Mouse (Mus musculus) thymus, postnatal 4 days (tissue): ENCODE results near the gene Psmc2.

Experiments
- DNase-seq: peaks from one replicate; pipeline ENCODE4 v3.0.0; 2021

Psmc2 gene

DNA sequence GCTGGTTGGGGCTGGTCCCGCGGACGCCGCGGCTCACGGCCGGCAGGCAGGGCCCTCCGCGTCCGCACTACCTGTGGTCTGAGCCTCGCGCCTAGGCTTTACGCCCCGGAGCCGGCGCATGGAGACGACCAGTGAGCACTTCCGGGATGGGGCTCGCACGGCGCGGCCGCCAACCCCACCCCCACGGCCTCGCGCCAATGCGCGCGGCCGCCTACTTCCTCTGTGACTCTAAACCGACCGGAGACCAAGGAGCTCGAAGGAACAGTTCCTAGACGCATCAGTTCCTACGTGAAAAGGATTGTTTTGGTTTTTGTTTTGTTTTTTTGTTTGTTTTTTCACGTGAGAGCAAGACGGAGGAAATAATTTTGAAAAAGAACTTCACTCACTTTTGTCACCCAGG lies at the start of gene Psmc2, which contains the start of gene Dnajc2:
Gene Psmc2, plus strand, starts transcription at position 231 of the 400 bp plus-strand sequence.
Gene Dnajc2, minus strand, starts transcription at position 199 of the 400 bp plus-strand sequence.
- DNase-seq = peak; percentile 90

DNA sequence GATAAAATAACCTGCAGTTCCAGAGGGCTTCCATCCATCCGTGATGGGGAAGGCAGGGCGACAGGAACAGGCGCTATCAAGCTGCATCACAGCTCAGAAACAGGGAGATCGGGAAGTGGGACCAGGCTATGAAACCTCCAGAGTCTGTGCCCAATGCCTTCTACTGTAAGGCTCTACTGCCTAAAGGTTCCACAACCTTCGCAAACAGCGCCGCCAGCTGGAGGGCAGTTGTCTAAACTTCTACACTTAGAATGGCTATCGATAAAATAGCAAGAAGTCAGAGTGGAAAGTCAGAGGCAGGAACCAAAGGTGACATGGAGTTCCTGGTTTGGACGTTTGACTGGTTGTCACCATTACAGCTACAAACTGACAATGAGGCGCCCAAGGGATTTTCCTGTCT lies 49.5 kb upstream of the Psmc2 start:
- DNase-seq = peak; percentile 94

DNA sequence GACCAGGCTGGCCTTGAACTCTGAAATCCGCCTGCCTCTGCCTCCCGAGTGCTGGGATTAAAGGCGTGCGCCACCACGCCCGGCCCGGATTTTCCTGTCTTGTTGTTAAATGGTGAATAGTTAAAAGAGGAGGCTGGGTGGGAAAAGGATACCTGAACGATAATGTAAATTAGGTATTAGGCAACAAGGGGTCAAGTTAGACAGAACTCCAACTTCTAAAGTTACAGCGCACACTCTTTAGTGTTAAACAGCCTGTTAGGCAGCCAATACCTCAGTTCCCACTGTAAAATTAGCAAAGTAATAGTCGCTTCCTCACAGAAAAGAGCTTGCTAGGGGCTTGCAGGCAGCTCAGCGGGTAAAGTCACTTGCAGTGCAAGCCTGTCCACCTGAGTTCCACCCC lies 49.0 kb upstream of the Psmc2 start:
- DNase-seq = no peak

DNA sequence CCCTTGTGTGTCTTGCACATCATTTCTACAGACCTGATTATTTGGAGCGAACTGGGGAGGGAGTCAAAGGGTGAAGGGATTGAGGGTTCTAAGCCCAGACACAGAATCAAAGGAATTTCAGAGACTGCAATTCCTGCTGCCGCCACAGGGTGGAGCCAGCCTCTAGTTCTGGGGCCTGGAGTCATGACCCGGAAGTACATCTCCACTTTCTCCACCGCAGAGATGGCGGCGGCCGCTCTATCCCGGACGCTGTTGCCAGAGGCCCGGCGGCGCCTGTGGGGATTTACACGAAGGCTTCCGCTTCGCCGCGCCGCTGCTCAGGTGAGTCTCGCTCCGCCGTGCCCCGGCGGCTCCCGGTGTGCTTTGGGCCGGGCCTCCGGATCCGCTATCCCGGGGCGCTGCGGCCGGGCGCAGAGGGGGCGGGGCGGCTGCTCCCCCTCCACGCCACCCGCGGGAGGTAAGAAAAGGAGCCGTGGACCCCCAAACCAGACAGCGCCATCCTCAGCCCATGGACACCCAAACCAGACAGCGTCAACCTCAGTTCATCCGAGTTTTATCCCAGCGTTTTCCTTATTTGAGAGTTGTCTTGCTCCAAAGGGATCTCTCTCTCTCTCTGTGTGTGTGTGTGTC lies 48.0 kb upstream of the Psmc2 start, which contains the start of gene Pmpcb:
Gene Pmpcb, plus strand, starts transcription at position 186 of the 630 bp plus-strand sequence.
- peak; percentile 91 for DNase-seq

DNA sequence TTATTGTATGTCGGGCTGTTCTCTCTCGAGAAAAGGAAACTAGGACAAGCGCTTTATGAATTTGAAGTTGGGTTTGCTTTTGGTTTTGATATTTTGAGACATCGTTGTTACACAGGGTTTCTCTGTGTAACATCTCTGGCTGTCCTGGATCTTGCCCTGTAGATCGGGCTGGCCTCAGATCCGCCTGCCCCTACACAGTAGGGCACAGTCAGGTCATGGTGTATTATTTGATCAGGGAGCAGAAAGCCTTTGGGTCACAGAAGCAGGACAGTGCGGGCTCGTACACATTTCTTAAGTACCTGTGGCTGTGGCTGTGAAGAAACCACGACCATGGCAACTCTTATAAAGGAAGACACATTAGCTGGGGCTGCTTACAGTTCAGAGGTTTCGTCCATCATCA lies 47.5 kb upstream of the Psmc2 start:
- no peak for DNase-seq

DNA sequence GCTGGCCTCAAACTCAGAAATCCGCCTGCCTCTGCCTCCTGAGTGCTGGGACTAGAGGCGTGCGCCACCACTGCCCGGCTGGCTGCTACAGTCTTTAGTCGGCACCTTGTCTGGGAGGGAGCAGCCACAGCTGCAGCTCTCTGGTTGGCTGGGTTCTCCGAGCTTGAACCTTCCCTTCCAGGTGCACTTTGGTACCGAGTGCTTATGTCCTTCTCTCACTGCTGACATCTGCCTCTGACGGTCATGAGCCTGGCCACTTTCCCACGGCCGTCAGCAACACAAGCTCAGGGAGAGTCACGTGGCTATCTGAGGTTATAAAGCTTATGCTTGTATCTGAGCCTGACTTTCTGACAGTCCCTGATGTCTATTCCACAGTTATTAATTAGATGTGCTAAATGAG lies 46.0 kb upstream of the Psmc2 start:
- no peak for DNase-seq

DNA sequence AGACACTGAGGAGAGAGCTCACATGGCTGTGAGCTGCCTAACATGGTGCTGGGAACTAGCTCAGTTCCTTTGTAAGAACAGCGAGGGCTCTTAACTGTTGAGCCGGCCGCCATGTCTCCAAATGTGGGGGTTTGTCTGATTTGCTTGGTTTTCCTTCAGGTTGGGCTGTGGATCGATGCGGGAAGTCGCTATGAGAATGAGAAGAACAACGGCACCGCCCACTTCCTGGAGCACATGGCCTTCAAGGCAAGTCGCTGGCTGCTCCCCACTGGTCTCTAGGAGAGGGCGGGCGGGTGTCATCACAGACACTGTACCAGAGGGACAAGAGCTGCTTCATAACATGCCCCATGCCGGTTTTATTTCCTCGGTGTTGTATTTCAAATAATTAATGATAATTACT lies 45.2 kb upstream of the Psmc2 start:
- DNase-seq = no peak

DNA sequence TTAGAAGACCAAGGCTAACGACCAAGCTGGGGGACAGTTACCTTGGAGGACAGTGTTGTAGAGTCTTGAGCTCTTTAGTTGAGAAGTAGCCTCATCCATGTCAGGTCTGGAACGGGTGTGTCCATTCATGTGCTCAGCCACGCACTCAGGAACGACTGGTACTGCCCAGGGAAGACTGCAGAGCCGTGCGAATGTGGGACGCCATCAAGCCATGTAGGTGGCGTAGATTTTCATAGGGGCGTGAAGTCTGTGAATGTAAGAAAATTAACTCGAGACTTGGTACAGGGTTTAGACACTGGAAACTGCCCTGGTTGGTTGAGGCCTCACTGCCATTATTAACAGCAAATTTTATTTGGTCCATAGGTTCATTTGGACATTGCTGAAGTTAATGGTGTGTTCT lies 41.5 kb upstream of the Psmc2 start:
- DNase-seq = no peak

DNA sequence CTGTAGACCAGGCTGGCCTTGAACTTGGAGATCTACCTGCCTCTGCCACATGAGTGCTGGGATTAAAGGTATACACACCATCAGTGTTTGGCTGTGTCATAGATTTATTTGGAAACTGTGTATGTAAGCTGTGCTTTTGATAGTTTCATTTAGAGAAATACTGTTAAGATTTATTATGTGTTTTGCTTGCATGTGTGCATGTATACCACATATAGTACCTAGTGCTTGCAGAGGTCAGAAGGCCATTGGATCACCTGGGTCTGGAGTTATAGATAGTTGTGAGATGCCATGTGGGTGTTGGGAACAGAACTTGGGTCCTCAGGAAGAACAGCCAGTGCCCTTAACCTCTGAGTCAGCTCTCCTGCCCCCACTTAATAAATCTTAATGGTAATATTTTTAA lies 40.4 kb upstream of the Psmc2 start:
- no peak for DNase-seq

DNA sequence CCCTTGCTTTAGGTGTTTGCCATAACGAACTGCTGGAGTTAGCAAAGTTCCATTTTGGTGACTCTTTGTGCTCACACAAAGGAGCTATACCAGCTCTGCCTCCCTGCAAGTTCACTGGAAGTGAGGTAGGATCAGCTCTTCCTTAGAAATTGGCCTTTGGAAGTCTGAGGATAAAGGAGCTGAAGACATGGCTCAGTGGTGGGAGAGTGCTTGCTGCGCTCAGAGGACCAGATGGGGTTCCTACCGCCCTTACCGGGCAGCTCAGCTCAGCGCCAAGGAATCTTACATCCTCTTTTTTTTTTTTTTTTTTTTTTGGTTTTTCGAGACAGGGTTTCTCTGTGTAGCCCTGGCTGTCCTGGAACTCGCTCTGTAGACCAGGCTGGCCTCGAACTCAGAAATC lies 39.1 kb upstream of the Psmc2 start:
- DNase-seq = no peak

DNA sequence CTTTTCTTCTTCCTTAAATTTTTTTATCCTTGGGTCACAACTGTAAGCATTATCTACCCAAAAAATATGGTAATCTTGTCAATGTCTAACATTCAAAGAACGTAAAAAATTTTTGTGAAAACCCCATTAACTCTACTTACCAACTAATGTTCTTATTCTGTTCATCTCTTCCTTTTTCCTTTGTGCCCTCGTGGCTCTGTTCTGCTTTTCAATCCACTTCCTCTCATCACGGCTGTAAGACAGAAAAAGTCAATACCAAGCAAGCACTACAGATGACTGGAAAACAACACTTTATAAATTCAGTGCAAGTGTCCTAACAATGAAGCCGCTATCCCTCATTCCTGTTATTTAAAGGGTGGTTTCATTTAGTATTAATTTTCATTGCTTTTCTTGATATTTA lies 16.6 kb upstream of the Psmc2 start:
- no peak for DNase-seq

DNA sequence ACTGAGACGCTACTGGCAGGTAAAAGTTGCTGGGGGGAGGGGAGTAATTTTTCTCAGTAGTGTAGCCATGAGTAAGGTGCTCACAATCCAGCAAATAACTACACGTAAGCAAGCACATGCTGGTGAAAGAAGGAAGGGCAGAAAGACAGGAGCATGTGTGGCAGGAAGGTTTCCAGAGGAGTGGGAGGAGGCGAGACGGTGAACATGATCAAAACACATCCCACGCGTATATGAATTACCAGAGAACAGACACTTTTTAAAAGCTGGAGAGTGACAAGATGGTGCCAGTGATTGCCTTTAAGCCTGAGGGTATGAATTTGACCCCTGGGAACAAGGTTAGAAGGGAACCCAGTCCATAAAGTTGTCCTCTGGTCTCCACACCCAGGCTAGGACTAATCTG lies 15.2 kb upstream of the Psmc2 start:
- DNase-seq = no peak

DNA sequence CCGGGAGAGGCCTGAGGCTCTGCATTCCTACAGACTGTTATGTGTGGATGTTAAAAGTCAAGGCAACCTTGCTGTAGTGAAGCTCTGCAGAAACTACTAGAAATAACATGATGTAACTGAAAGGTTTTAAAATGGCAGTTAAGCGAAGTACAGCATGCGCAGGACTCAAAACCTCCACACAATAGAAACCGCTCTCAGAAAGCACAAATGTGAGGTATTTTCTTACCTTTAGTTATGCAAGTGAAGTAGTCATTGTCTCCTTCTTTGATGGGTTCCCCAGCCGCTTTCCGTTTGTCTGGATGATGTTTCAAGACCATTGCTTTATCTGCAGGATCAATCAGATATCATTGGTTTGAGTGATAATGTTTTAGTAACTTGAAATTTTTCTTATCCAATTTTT lies 8.6 kb upstream of the Psmc2 start:
- no peak for DNase-seq

DNA sequence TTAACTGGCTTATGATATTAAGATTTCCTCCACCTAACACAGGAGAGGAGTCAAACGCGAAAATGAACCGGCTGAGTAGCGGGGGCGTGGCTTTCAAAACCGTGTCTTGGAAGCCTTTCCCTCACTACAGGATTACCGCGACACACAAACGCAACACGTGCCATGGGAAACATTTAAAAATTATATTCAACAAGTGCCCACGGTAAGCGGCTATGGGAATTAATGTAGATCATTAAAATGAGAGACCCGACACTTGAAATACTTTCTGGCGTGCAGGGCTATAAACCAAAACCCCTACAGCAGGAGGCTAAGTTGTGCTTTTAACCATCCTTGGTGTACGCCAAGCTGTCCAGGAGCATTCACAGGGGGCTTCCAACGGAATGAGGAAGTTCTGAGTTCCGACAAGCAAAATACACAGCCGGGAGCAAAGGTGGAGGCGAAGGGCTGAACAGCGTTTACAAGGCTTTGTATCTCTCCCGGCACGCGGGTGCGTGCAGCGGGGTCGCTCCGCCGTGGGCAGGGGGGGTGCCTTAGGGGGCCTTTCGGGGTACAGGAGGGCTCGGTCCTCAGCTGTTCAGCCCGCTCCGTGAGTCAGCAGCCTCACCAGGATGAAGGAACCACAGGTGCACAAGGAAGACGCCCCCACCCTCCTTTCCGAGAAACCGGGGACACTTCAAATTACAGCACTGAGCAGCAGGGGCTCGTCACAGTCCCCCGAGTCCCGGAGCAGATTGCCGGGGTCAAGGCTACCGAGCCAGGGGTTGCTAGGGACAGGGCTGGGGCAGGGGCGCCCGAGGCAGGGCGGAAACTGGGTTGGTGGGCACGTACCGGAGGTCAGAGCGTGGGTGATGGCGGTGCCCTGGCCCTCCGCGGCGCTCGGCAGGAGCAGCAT lies 676 bp upstream of the Psmc2 start:
- peak; percentile 70 for DNase-seq

DNA sequence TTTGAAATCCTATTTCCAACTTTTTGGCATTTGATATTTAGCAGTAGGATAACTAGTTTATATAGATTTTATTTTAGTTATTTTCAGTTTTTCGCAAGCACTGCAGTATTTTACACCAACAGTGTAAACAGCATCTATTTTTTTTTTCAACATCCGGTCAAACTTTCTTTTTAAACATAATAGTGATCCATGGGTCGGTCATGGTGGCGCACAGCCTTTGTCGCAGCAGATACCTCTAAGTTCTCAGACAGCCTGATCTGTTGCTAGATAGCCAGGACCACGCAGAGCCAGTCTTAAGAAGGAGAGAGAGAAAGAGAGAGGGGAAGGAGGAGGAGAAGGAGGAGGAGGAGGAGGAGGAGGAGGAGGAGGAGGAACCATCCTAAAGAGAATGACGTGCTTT lies 693 bp downstream of the Psmc2 start:
- DNase-seq = peak; percentile 12

DNA sequence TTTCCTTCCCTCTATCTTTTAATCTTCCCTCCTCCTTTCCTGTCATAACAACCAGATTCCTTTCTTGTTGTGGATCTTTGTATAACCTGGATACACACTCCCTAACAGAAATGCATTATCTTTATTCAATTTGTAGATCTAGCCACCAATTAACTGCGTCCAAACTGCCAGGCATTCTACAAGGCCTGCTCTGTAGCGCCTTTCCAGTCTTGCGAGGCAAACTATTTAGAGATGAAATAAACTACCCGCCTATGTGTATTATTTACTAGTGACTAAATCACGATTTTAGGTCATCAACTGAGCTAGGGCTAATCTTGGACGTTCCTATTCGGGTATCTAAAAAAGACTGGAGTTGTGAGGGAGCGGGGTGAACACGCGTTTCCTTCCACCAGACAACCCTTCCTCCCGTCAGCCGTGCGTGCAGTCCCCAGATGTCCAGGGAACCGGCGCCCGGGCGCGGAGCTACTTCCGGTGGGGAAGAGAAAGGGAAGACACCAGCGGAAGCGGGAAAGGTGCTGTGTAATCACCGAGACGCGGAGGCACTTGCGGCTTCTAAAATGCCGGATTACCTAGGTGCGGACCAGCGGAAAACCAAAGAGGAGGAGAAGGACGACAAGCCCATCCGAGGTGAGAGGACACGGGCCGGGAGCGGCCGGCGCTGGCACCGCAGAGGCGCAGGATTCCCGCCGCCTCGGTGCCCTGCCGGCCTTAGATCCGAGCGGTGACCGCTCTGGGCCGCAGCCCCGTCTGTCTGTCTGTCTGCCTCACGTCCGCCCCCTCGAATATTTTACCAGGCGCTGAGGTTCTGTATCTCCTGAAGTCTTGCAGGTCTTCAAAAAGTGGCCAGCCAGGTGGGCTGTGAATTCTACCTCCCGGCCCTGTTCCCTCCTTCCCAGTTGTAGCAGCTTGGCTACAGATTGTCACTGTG lies 1.4 kb downstream of the Psmc2 start:
- DNase-seq = peak; percentile 93

DNA sequence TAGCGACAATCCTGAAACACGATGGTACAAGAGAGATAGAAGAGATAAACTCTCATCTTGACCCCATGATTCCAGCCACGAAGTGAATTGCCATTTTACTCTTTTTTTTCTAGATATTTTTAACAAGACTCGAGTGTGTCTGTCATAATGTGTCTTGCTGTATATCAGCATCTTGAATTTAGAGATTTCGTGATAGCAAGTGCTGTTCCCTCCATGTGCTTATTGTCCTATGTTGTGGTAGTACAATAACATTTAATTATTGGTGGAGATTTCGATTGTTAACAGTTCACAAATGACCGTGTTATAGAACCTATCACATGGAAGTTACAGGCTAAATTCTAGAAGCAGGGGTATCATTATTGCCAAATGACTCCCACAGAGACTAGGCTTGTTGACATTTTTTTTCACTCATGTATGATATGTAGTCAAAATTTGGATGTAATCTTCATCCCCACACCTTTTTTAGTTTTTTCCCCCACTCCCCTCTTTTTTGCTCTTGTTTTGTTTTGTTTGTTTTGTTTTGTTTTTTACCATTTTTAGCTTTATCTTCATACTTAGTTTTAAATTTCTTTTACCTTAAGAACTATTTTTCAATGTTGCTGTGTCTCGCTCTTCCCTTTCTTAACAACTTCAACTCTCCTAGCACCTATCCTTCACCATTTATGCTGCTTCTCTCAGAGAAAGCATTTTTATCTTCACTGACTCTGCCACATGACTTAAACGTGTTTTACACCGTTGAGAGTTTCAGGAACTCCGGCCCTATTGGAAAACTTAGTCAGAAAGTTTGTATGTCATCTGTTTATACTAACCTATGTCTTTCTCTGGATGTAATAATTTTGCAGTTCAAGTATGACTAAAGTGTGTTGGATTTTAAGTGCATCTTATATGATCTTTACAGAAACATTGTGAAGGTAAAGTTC lies 2.4 kb downstream of the Psmc2 start:
- no peak for DNase-seq

DNA sequence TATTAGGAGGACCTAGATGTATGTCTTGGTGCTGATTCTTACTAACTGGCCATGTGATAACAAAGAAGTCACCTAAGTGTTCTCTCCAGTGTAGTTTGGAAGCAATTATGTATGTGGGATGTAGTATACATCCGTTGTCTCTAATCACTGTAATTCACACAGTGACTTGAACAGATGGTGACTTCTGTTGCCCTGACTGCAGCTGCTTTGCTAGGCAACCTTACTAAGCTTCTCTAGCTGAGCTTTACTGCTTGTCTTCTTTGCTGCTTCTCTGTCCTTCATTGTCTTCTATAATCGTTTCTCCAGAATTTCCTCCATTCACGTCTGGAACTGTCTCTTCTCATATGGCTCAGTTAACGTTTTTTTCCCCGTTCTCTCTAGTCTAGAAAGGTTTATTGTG lies 4.0 kb downstream of the Psmc2 start:
- DNase-seq = no peak

DNA sequence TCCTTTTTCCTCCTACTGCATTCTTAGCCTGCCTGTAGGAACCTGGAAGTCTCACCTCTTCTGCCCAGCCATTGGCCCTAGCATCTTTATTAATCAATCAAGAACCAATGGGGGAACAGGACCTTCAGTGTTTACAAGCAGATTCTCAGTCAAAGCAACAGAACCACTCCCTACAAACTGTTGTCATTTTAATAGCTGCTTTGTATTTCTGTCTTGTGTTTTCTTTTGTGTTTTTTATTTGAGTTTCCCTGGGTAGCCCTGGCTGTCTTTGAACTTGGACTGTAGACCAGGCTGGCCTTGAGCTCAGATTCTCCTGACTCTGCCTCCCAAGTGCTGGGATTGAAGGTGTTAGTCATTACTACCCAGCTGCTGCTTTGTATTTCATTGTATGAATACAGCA lies 7.1 kb downstream of the Psmc2 start:
- DNase-seq = no peak

DNA sequence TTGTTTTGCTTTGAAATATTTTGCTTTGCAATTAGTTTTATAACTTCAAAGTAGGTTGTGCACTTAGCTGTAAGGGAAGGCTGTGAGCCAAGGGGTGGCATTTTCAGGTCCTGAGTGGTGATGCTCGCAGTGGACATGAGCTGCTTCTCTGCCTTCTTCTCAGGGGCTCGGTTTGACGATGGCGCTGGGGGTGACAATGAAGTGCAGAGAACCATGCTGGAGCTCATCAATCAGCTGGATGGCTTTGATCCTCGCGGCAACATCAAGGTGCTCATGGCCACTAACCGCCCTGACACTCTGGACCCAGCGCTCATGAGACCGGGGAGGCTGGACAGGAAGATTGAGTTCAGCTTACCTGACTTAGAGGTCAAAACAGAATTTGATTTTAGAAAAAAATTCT lies 17.8 kb downstream of the Psmc2 start:
- DNase-seq = no peak

DNA sequence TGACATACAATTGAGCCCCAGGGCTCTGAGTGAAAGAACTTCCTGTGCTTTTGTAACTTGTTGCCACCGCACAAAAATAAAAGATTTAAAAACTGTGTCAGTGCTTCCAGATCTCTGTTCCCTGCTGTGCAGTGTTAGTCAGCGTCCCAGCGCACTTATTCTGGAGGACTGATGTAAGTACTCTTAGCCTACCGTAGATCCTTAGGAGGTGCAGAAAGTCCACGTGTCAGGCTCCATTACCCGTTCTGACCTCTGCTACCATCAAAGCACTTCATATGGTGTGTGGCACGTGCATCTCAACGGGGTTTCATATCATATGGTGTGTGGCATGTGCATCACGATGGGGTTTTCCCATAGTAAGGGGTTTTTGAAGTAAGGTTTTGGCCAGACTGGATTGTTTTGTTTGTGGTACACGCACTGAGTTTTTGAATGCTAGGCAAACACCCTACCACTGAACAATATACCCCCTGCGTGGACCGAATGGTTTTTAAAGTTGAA lies 18.7 kb downstream of the Psmc2 start:
- DNase-seq = no peak

DNA sequence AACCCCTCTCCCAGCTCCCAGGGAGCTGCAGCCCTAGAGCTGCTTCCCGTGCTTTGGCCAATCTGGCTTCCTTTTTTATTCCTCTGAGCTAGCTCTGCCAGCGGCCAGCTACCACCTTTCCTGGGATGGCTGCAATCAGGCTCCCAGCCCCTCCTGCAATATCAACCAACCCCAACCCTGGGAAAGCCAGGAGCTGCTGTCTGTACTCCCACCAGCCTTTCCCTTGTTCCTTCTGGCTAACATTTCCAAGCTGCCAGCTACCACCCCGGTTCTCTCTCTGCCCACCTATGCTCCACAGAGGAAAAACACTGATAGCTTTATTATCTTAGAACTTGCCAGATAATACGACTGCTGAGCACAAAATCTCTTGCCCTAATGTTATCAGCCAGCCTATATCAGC lies 19.8 kb downstream of the Psmc2 start:
- DNase-seq = no peak
